Mouse (Mus musculus) cerebellum, adult 2 months (tissue): ENCODE measurements at regions not wholly inside any gene's neighbourhood (a gene's known extent, or its start where the extent isn't known, plus 50 kb on each side); places are given as distances from the start of the nearest gene placed in this dataset.

Experiments used
- DNase-seq, 2 experiments: peaks; one replicate each; pipeline ENCODE4 v3.0.0; 2021
- H3K27ac ChIP-seq: fragments of 200-500 bp; 2 replicates; pipeline ENCODE4 v1.5.1; 2012; ENCODE audit warnings: low read length, control low read depth, inconsistent platforms; ENCODE audit not compliant: insufficient read depth
- H3K27me3 ChIP-seq: fragments of 200-500 bp; 2 replicates; pipeline ENCODE4 v1.6.1; 2012; ENCODE audit warnings: inconsistent platforms, mild to moderate bottlenecking, low read length, moderate library complexity; ENCODE audit not compliant: control insufficient read depth, insufficient read depth
- H3K4me1 ChIP-seq: fragments of 200-500 bp; 2 replicates; pipeline ENCODE4 v1.6.1; 2011; ENCODE audit warnings: low read length; ENCODE audit not compliant: control insufficient read depth, insufficient read depth
- H3K4me3 ChIP-seq: fragments of 200-500 bp; replicated peaks from 2 replicates; pipeline ENCODE3; 2011; ENCODE audit warnings: mild to moderate bottlenecking, low read depth, low read length, control low read depth; ENCODE audit not compliant: insufficient read depth
- CTCF ChIP-seq: fragments of 200-500 bp; IDR thresholded peaks from 2 replicates; pipeline ENCODE4 v1.5.1; 2011; ENCODE audit warnings: low read depth, mild to moderate bottlenecking, control low read depth, low read length, moderate library complexity, borderline replicate concordance; ENCODE audit not compliant: insufficient read depth
- POLR2A ChIP-seq: fragments of 200-500 bp; IDR thresholded peaks from 2 replicates; pipeline ENCODE4 v1.6.1; 2011; ENCODE audit warnings: low read length, control low read depth, borderline replicate concordance; ENCODE audit not compliant: insufficient read depth
- WGBS: fragments of 180-500 bp; shearing (Covaris S2); methylation state at CpG from one replicate; pipeline ENCODE4 v1.1.7; 2018; 5-methylcytosine and 5-hydroxymethylcytosine counted together

DNA sequence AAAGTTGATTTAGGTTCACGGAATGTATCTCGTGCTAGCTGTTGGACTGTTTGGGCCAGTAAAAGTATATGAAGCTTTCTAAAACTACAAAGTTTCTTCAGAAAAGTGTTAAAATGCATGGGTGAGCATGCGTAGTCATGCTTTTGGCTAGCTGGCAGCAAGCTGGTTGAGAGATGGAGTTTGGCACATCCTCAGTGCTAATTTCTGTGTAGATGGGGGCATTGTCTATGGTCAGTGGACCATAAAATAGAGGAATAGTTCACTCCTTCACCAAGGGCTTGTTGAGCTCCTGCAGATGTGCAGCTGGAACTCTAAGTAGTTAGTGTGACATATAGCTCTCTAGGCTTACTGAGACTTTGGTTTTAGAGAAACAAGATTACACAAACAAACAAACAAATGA is 107.8 kb downstream of the Btc start:
- no peaks in the 10 kb centered on the region for H3K4me1 ChIP-seq
- H3K27ac ChIP-seq: no peak overlapping the region
- WGBS: 69% methylated on average over 3 of the region's 3 CpGs
- DNase-seq: no peak
- no peak overlapping the region for H3K4me3 ChIP-seq
- TF ChIP-seq CTCF (no peak), POLR2A (no peak)
- no peaks in the 10 kb centered on the region for H3K27me3 ChIP-seq

DNA sequence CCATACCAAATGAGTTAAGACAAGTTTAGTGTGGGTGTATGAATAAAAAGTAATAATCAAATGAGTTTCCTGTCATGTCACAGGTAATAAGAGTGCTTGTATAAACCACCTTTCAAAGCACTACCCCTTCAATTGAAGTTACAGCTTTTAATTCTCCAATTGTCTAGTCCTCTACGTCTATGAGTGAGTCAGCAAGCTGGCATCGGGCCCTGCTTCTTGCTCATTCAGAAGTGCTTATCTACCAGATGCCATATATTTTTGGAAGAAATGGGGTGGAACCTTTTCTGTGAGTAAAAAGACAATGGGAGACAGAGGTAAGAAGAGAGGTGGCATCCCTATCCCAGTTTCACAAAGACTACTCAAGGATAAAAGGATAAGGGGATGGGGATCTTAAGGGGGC is 105.7 kb downstream of the Btc start:
- Histone ChIP-seq H3K4me1 (no peaks in the 10 kb centered on the region), H3K4me3 (no peak overlapping the region), H3K27ac (no peak overlapping the region), H3K27me3 (no peaks in the 10 kb centered on the region)
- TF ChIP-seq POLR2A (no peak), CTCF (no peak)
- 56% methylated on average over 2 of the region's 2 CpGs for WGBS
- DNase-seq: no peak

DNA sequence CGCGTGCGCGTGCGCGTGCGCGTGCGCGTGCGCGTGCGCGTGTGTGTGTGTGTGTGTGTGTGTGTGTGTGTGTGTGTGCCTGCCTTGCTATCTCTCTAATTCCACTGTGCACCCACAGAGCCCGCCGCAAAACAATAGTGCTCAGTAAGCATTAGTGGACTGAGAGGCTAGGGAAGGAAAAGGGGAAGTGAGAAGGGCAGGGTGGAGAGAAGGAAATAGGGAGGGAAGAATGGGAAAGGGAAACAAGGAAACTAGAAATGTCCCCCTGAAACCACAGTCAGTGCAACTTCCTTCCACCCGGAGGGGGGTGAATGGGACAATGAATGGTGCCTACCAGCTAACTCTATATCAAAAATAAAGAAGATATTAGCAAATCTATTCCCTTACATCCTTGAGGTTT is 100.7 kb downstream of the Btc start:
- Histone ChIP-seq H3K27ac (no peak overlapping the region), H3K4me3 (no peak overlapping the region), H3K4me1 (no peaks in the 10 kb centered on the region), H3K27me3 (no peaks in the 10 kb centered on the region)
- 94% methylated on average over 17 of the region's 17 CpGs for WGBS
- DNase-seq: no peak
- TF ChIP-seq POLR2A (no peak), CTCF (no peak)

GRCm38 (mm10) chr5:91302943-91303342 is 99.9 kb downstream of the Btc start:
- H3K4me3 ChIP-seq: no peak overlapping the region
- WGBS: 82% methylated on average over 9 of the region's 9 CpGs
- no peak for DNase-seq
- no peaks in the 10 kb centered on the region for H3K4me1 ChIP-seq
- no peak overlapping the region for H3K27ac ChIP-seq
- H3K27me3 ChIP-seq: no peaks in the 10 kb centered on the region
- TF ChIP-seq CTCF: no peak
- TF ChIP-seq POLR2A: no peak

DNA sequence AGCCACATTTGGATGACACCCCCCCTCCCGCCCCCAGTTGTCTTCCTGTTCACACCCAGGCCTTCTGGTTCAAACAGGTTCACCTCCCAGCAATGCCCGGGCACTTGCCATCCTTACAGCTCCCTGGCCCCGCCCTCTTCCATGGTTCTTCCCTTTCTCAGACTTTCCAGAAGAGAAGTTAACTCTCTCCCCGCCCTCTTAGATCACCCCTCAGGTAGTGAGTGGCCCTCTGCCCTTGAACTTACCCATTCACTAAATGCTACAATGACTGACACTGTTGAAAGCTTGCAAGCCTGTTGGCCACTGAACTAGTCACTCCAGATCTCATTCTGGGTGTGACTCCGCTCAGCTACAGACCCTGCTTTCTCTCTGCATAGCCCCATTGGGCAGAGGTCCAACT is 99.1 kb downstream of the Btc start:
- Histone ChIP-seq H3K27me3 (no peaks in the 10 kb centered on the region), H3K4me1 (no peaks in the 10 kb centered on the region), H3K4me3 (no peak overlapping the region), H3K27ac (no peak overlapping the region)
- DNase-seq: no peak
- WGBS: 63% methylated on average over 5 of the region's 5 CpGs
- TF ChIP-seq CTCF: no peak
- TF ChIP-seq POLR2A: no peak

- DNase-seq: no peak
- Histone ChIP-seq H3K4me3 (no peak overlapping the region), H3K27ac (no peak overlapping the region), H3K27me3 (no peaks in the 10 kb centered on the region), H3K4me1 (no peaks in the 10 kb centered on the region)
- TF ChIP-seq POLR2A (no peak), CTCF (peak; percentile 4; the same call in 1 of the 2 replicates)
- WGBS: 77% methylated on average over 3 of the region's 3 CpGs
Observed at GRCm38 (mm10) chr5:91307031-91307430, 95.8 kb downstream of the Btc start.
